Mouse (Mus musculus) spleen, adult 2 months (tissue): ENCODE data around the gene Crtc3.

ENCODE experiments used
- CTCF ChIP-seq: fragments of 200-500 bp; IDR thresholded peaks from 2 replicates; pipeline ENCODE4 v1.5.1; 2011; ENCODE audit warnings: mild to moderate bottlenecking, inconsistent platforms; ENCODE audit not compliant: insufficient read depth, insufficient read length, insufficient replicate concordance; ENCODE audit errors: extremely low read depth
- POLR2A ChIP-seq: fragments of 200-500 bp; IDR thresholded peaks from 2 replicates; pipeline ENCODE4 v1.6.1; 2011; ENCODE audit warnings: low read depth, low read length, inconsistent platforms

GRCm38 (mm10) chr7:80636288-80636952 is 52.3 kb downstream of the Crtc3 start:
- no peak for TF ChIP-seq CTCF
- TF ChIP-seq POLR2A = no peak
